Mouse (Mus musculus) MEL (cell line): ENCODE measurements around the gene Fmod. TPM values are rescaled to one million over a fixed set of nuclear protein-coding genes. Genes with fewer than 3 reads are reported as not detected.

ENCODE experiments used
- DNase-seq: peaks from one replicate; pipeline ENCODE4 v3.0.0; 2011; ENCODE audit warnings: low read depth, low spot score
- H3K27ac ChIP-seq: 2 replicates; pipeline ENCODE4 v1.5.1; 2012; ENCODE audit warnings: low read depth, mild to moderate bottlenecking, control low read depth, low read length, moderate library complexity; ENCODE audit not compliant: control insufficient read depth
- H3K27me3 ChIP-seq, 2 experiments: fragments of 150-350 bp in 1 of 2; sonication (generic) in 1 of 2; 2 replicates each; pipeline ENCODE4 v1.6.1; 2012; ENCODE audit warnings: low read length in 2 of 2, mild to moderate bottlenecking in 2 of 2, improper control_type of control experiment in 1 of 2, moderate library complexity in 1 of 2; ENCODE audit not compliant: insufficient read depth in 2 of 2, control insufficient read depth in 1 of 2
- H3K36me3 ChIP-seq, 2 experiments: 2 replicates each; pipeline ENCODE4 v1.6.1; 2012 to 2014; ENCODE audit warnings: low read length in 2 of 2, improper control_type of control experiment in 1 of 2, inconsistent platforms in 1 of 2, mild to moderate bottlenecking in 1 of 2; ENCODE audit not compliant: insufficient read depth in 2 of 2, control insufficient read depth in 1 of 2
- H3K4me1 ChIP-seq, 2 experiments: fragments of 150-350 bp in 1 of 2; sonication (generic) in 1 of 2; 2 replicates each; pipeline ENCODE4 v1.6.1; 2012; ENCODE audit warnings: low read length in 2 of 2, improper control_type of control experiment in 1 of 2, mild to moderate bottlenecking in 1 of 2; ENCODE audit not compliant: insufficient read depth in 2 of 2, control insufficient read depth in 1 of 2
- H3K4me3 ChIP-seq, 2 experiments: fragments of 150-350 bp in 1 of 2; sonication (generic) in 1 of 2; 2 replicates each; pipeline ENCODE4 v1.5.1; 2012; ENCODE audit warnings: low read depth in 2 of 2, low read length in 2 of 2, mild to moderate bottlenecking in 2 of 2, moderate library complexity in 2 of 2, control low read depth in 1 of 2, improper control_type of control experiment in 1 of 2; ENCODE audit not compliant: control insufficient read depth in 1 of 2, insufficient read depth in 1 of 2
- H3K79me2 ChIP-seq: 2 replicates; pipeline ENCODE4 v1.6.1; 2012; ENCODE audit warnings: mild to moderate bottlenecking, low read length, moderate library complexity; ENCODE audit not compliant: control insufficient read depth, poor library complexity, insufficient read depth
- H3K9ac ChIP-seq: 2 replicates; pipeline ENCODE4 v1.6.1; 2012; ENCODE audit warnings: low read depth, mild to moderate bottlenecking, control low read depth, low read length, moderate library complexity; ENCODE audit not compliant: control insufficient read depth, poor library complexity, severe bottlenecking
- H3K9me3 ChIP-seq: fragments of 150-350 bp; sonication (generic); replicated peaks from 2 replicates; pipeline ENCODE4 v1.6.1; 2012; ENCODE audit warnings: mild to moderate bottlenecking, low read length, improper control_type of control experiment, moderate library complexity; ENCODE audit not compliant: insufficient read depth
- CTCF ChIP-seq, 3 experiments: IDR thresholded peaks in 2 of 3; conservative IDR thresholded peaks in 1 of 3; 2 replicates each; pipeline ENCODE4 v1.5.1; 2011 to 2012; ENCODE audit warnings: low read length in 3 of 3, low read depth in 2 of 3, mild to moderate bottlenecking in 2 of 3, improper control_type of control experiment in 1 of 3, inconsistent platforms in 1 of 3, mixed read lengths in 1 of 3, moderate library complexity in 1 of 3; ENCODE audit not compliant: control insufficient read depth in 1 of 3, insufficient read depth in 1 of 3, poor library complexity in 1 of 3, severe bottlenecking in 1 of 3
- E2F4 ChIP-seq: IDR thresholded peaks from 2 replicates; pipeline ENCODE4 v1.6.1; 2011; ENCODE audit warnings: low read depth, low read length, improper control_type of control experiment, borderline replicate concordance
- ELF1 ChIP-seq: IDR thresholded peaks from 2 replicates; pipeline ENCODE4 v1.6.1; 2014; ENCODE audit warnings: low read depth, mild to moderate bottlenecking, inconsistent platforms, low read length, improper control_type of control experiment, moderate library complexity
- EP300 ChIP-seq, 2 experiments: IDR thresholded peaks; 2 replicates each; pipeline ENCODE4 v1.6.1; 2011; ENCODE audit warnings: improper control_type of control experiment in 2 of 2, low read length in 2 of 2, low read depth in 1 of 2, mild to moderate bottlenecking in 1 of 2
- ETS1 ChIP-seq: IDR thresholded peaks from 2 replicates; pipeline ENCODE4 v1.6.1; 2012; ENCODE audit warnings: low read depth, mild to moderate bottlenecking, inconsistent platforms, low read length, improper control_type of control experiment, moderate library complexity
- GABPA ChIP-seq: IDR thresholded peaks from 2 replicates; pipeline ENCODE4 v1.6.1; 2012; ENCODE audit warnings: low read depth, mild to moderate bottlenecking, inconsistent platforms, low read length, improper control_type of control experiment, moderate library complexity
- MAFK ChIP-seq: IDR thresholded peaks from 2 replicates; pipeline ENCODE4 v1.6.1; 2011; ENCODE audit warnings: low read depth, mild to moderate bottlenecking, low read length, improper control_type of control experiment, borderline replicate concordance
- MAX ChIP-seq: IDR thresholded peaks from 2 replicates; pipeline ENCODE4 v1.6.1; 2011; ENCODE audit warnings: low read length, improper control_type of control experiment
- MEF2A ChIP-seq: IDR thresholded peaks from 2 replicates; pipeline ENCODE4 v1.6.1; 2014; ENCODE audit warnings: low read depth, mild to moderate bottlenecking, inconsistent platforms, low read length, improper control_type of control experiment; ENCODE audit not compliant: poor library complexity, insufficient replicate concordance, severe bottlenecking; ENCODE audit errors: extremely low read depth
- MXI1 ChIP-seq: IDR thresholded peaks from 2 replicates; pipeline ENCODE4 v1.6.1; 2011; ENCODE audit warnings: mild to moderate bottlenecking, low read depth, low read length, improper control_type of control experiment
- MYB ChIP-seq: IDR thresholded peaks from 2 replicates; pipeline ENCODE4 v1.6.1; 2011; ENCODE audit warnings: mild to moderate bottlenecking, low read depth, low read length, improper control_type of control experiment
- MYC ChIP-seq: IDR thresholded peaks from 2 replicates; pipeline ENCODE4 v1.6.1; 2011; ENCODE audit warnings: low read depth, mild to moderate bottlenecking, low read length, improper control_type of control experiment, moderate library complexity
- NRF1 ChIP-seq: IDR thresholded peaks from 2 replicates; pipeline ENCODE4 v1.6.1; 2014; ENCODE audit warnings: low read depth, mild to moderate bottlenecking, inconsistent platforms, low read length, improper control_type of control experiment, moderate library complexity; ENCODE audit not compliant: poor library complexity, insufficient read depth, severe bottlenecking
- POLR2A ChIP-seq, 2 experiments: IDR thresholded peaks; 2 replicates each; pipeline ENCODE4 v1.6.1; 2011 to 2012; ENCODE audit warnings: low read length in 2 of 2, mild to moderate bottlenecking in 2 of 2, control low read depth in 1 of 2, improper control_type of control experiment in 1 of 2, low read depth in 1 of 2, moderate library complexity in 1 of 2; ENCODE audit not compliant: control insufficient read depth in 1 of 2, insufficient read depth in 1 of 2, poor library complexity in 1 of 2
- POLR2AphosphoS5 ChIP-seq: IDR thresholded peaks from 2 replicates; pipeline ENCODE4 v1.6.1; 2012; ENCODE audit warnings: low read depth, borderline replicate concordance, mild to moderate bottlenecking, inconsistent platforms, low read length, moderate library complexity, mixed read lengths
- RCOR1 ChIP-seq: IDR thresholded peaks from 2 replicates; pipeline ENCODE4 v1.6.1; 2012; ENCODE audit warnings: low read depth, mild to moderate bottlenecking, inconsistent platforms, low read length, improper control_type of control experiment
- SMC3 ChIP-seq: IDR thresholded peaks from 2 replicates; pipeline ENCODE4 v1.6.1; 2011; ENCODE audit warnings: low read depth, low read length, improper control_type of control experiment
- TBP ChIP-seq: IDR thresholded peaks from 2 replicates; pipeline ENCODE4 v1.8.0; 2011; ENCODE audit warnings: low read depth, low read length, improper control_type of control experiment
- TCF12 ChIP-seq: IDR thresholded peaks from 2 replicates; pipeline ENCODE4 v1.6.1; 2014; ENCODE audit warnings: low read depth, mild to moderate bottlenecking, inconsistent platforms, low read length, improper control_type of control experiment, moderate library complexity
- UBTF ChIP-seq: IDR thresholded peaks from 2 replicates; pipeline ENCODE4 v1.6.1; 2012; ENCODE audit warnings: low read depth, mild to moderate bottlenecking, inconsistent platforms, low read length, improper control_type of control experiment, moderate library complexity, borderline replicate concordance; ENCODE audit not compliant: insufficient read depth
- ZC3H11A ChIP-seq: IDR thresholded peaks from 2 replicates; pipeline ENCODE4 v1.6.1; 2012; ENCODE audit warnings: low read depth, mild to moderate bottlenecking, inconsistent platforms, low read length, improper control_type of control experiment
- polyA plus RNA-seq, 2 experiments: library from polyadenylated mRNA; stranded (reverse) in 1 of 2; unstranded in 1 of 2; fragments of >175 nt in 1 of 2; fragments of >200 nt in 1 of 2; gene quantifications; 2 replicates each; pipeline versions ENCODE4 v1.2.1 to v1.2.4; 2012; ENCODE audit warnings: low replicate concordance in 2 of 2, low read depth in 1 of 2; ENCODE audit not compliant: insufficient read length in 2 of 2, insufficient read depth in 1 of 2, missing spikeins in 1 of 2
- total RNA-seq: library from RNA; depleted of rRNA; stranded (reverse); fragments of 300-350 nt; gene quantifications from 2 replicates; pipeline ENCODE4 v1.2.3, GENCODE M21; 2012

Fmod gene
- total and polyA plus RNA-seq, 3 experiments: not detected

GRCm38 (mm10) chr1:134042341-134042740 lies 5.3 kb downstream of the Fmod start:
- H3K27ac ChIP-seq: no peak overlapping the region
- H3K79me2 ChIP-seq: no peaks in the 10 kb centered on the region
- no peaks in the 10 kb centered on the region for H3K4me1 ChIP-seq
- no peak for TF ChIP-seq ETS1
- no peak for TF ChIP-seq MEF2A
- no peak for TF ChIP-seq E2F4
- no peak for TF ChIP-seq POLR2A (IDR thresholded peaks at IDR 0.05; ENCODE audit: control insufficient read depth in 1 of 2, insufficient read depth in 1 of 2, low read depth in 1 of 2, low read length in 2 of 2, poor library complexity in 1 of 2)
- TF ChIP-seq MAX: no peak
- TF ChIP-seq MAFK: no peak
- TF ChIP-seq UBTF: no peak
- no peak for TF ChIP-seq MYC
- TF ChIP-seq CTCF (IDR thresholded peaks at IDR 0.05 in 2 of 3, conservative IDR thresholded peaks at IDR 0.05 in 1 of 3; ENCODE audit: control insufficient read depth in 1 of 3, insufficient read depth in 1 of 3, low read depth in 2 of 3, low read length in 3 of 3, poor library complexity in 1 of 3, severe bottlenecking in 1 of 3): no peak
- TF ChIP-seq TCF12: no peak
- TF ChIP-seq NRF1: no peak
- DNase-seq: no peak
- no peaks in the 10 kb centered on the region for H3K9me3 ChIP-seq
- H3K36me3 ChIP-seq: no peaks in the 10 kb centered on the region
- no peak overlapping the region for H3K9ac ChIP-seq
- peaks cover 9 to 11% of the 10 kb centered on the region in 2 experiments for H3K27me3 ChIP-seq
- H3K4me3 ChIP-seq: no peak overlapping the region

- H3K4me1 ChIP-seq: no peaks in the 10 kb centered on the region
- H3K79me2 ChIP-seq: no peaks in the 10 kb centered on the region
- H3K27me3 ChIP-seq: peaks cover 4 to 5% of the 10 kb centered on the region in 2 experiments; a peak in 3 of 4 replicates
- no peak overlapping the region for H3K27ac ChIP-seq
- TF ChIP-seq NRF1 (no peak), MXI1 (no peak), SMC3 (no peak), ELF1 (no peak), GABPA (no peak), TBP (no peak), CTCF (IDR thresholded peaks at IDR 0.05 in 2 of 3, conservative IDR thresholded peaks at IDR 0.05 in 1 of 3; ENCODE audit: control insufficient read depth in 1 of 3, insufficient read depth in 1 of 3, low read depth in 2 of 3, low read length in 3 of 3, poor library complexity in 1 of 3, severe bottlenecking in 1 of 3) (no peak), POLR2A (IDR thresholded peaks at IDR 0.05; ENCODE audit: control insufficient read depth in 1 of 2, insufficient read depth in 1 of 2, low read depth in 1 of 2, low read length in 2 of 2, poor library complexity in 1 of 2) (no peak), MAFK (no peak), MEF2A (no peak), UBTF (no peak), EP300 (IDR thresholded peaks at IDR 0.05; ENCODE audit: low read depth in 1 of 2, low read length in 2 of 2) (no peak), POLR2AphosphoS5 (no peak), ZC3H11A (no peak), RCOR1 (no peak), MYB (no peak)
- no peaks in the 10 kb centered on the region for H3K36me3 ChIP-seq
- no peak overlapping the region for H3K4me3 ChIP-seq
- DNase-seq: no peak
- H3K9ac ChIP-seq: no peak overlapping the region
- H3K9me3 ChIP-seq: no peaks in the 10 kb centered on the region
These were observed 7.8 kb downstream of the Fmod start for GRCm38 (mm10) chr1:134044805-134045204.
